Mouse (Mus musculus) mature B cell (primary cell): Measurements from ENCODE around the gene Vmn2r113.
"Not testable (repeated sequence)": the region's sequence is repeated elsewhere in the genome, so short reads cannot be mapped to it uniquely, and the experiment has no call there.

Experiments used
- in situ Hi-C: fragments of 300-500 bp; cut with MboI; formaldehyde crosslinking; loops from 2 replicates; pipeline ENCODE4 v1.14.3; 2019

The Vmn2r113 gene

DNA sequence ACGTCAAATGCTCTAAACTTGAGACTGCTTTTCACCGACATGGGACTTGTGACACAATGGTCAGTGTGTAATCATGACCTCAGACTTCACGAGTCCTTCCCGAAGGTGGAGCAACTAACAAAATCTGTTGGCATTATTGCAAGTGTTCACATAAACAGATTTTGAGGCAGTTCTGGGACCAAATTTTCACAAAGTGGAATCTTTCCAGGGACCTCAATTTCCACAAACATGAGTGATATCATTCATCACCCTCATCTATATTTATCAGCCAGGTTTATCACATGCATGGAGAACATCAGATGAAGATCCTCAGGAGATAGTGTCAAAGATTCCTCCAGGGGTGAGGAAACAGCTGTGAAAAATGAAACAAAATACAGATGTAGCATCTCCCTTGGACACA is at the start of gene Vmn2r113:
Gene Vmn2r113, plus strand, starts transcription at position 301 of the 400 bp plus-strand sequence.
- in situ Hi-C loops = not testable (repeated sequence)
